Mouse (Mus musculus): ENCODE measurements around the gene Dab1.

The Dab1 gene

GRCm38 (mm10) chr4:103691717-103692116 is 72.6 kb downstream of the Dab1 start:
- intact Hi-C loops (cut with DNase I), result no loop called here

- intact Hi-C loops (cut with DNase I), result no loop called here
Observed at GRCm38 (mm10) chr4:103699755-103700154, 80.6 kb downstream of the Dab1 start.

- intact Hi-C loops (cut with DNase I), result no loop called here
Observed at GRCm38 (mm10) chr4:103700392-103700791, 81.2 kb downstream of the Dab1 start.

- intact Hi-C loops (cut with DNase I), result no loop called here
Observed at GRCm38 (mm10) chr4:103702137-103702536, 83.0 kb downstream of the Dab1 start.

GRCm38 (mm10) chr4:103704477-103704876 is 85.3 kb downstream of the Dab1 start:
- intact Hi-C loops (cut with DNase I), result no loop called here

- intact Hi-C loops (cut with DNase I), result no loop called here
Observed at GRCm38 (mm10) chr4:103706501-103706900, 87.3 kb downstream of the Dab1 start.

- intact Hi-C loops (cut with DNase I), result no loop called here
Observed at GRCm38 (mm10) chr4:103707140-103707539, 88.0 kb downstream of the Dab1 start.

- intact Hi-C loops (cut with DNase I), result no loop called here
Observed at GRCm38 (mm10) chr4:103711353-103711752, 92.2 kb downstream of the Dab1 start.

GRCm38 (mm10) chr4:103713921-103714320 is 94.8 kb downstream of the Dab1 start:
- intact Hi-C loops (cut with DNase I), result no loop called here

- intact Hi-C loops (cut with DNase I), result no loop called here
Observed at GRCm38 (mm10) chr4:103714991-103715390, 95.8 kb downstream of the Dab1 start.

- intact Hi-C loops (cut with DNase I), result no loop called here
Observed at GRCm38 (mm10) chr4:103715568-103715967, 96.4 kb downstream of the Dab1 start.

GRCm38 (mm10) chr4:103722738-103723137 is 103.6 kb downstream of the Dab1 start:
- intact Hi-C loops (cut with DNase I), result no loop called here

- intact Hi-C loops (cut with DNase I), result no loop called here
Observed at GRCm38 (mm10) chr4:103726486-103726885, 107.3 kb downstream of the Dab1 start.

GRCm38 (mm10) chr4:103737185-103737584 is 118.0 kb downstream of the Dab1 start:
- intact Hi-C loops (cut with DNase I), result no loop called here

GRCm38 (mm10) chr4:103751249-103751855 is 132.2 kb downstream of the Dab1 start:
- intact Hi-C loops (cut with DNase I), result no loop called here

GRCm38 (mm10) chr4:103754561-103754960 is 135.4 kb downstream of the Dab1 start:
- intact Hi-C loops (cut with DNase I), result no loop called here

- intact Hi-C loops (cut with DNase I), result no loop called here
Observed at GRCm38 (mm10) chr4:103757241-103757640, 138.1 kb downstream of the Dab1 start.

GRCm38 (mm10) chr4:103762416-103762815 is 143.3 kb downstream of the Dab1 start:
- intact Hi-C loops (cut with DNase I), result no loop called here

- intact Hi-C loops (cut with DNase I), result no loop called here
Observed at GRCm38 (mm10) chr4:103775712-103776111, 156.6 kb downstream of the Dab1 start.

- intact Hi-C loops (cut with DNase I), result no loop called here
Observed at GRCm38 (mm10) chr4:103781398-103781797, 162.2 kb downstream of the Dab1 start.

GRCm38 (mm10) chr4:103783561-103784247 is 164.5 kb downstream of the Dab1 start:
- intact Hi-C loops (cut with DNase I), result no loop called here

GRCm38 (mm10) chr4:103793589-103794312 is 174.6 kb downstream of the Dab1 start:
- intact Hi-C loops (cut with DNase I), result no loop called here

Measured in adrenal gland (tissue).